Mouse (Mus musculus): ENCODE results near the gene Ppp1r14b. TPM values are rescaled to one million over a fixed set of nuclear protein-coding genes. Genes with fewer than 3 reads are reported as not detected.

Gene Ppp1r14b
- polyA plus RNA-seq, 1 experiment from 2014 or later = 255 TPM

DNA sequence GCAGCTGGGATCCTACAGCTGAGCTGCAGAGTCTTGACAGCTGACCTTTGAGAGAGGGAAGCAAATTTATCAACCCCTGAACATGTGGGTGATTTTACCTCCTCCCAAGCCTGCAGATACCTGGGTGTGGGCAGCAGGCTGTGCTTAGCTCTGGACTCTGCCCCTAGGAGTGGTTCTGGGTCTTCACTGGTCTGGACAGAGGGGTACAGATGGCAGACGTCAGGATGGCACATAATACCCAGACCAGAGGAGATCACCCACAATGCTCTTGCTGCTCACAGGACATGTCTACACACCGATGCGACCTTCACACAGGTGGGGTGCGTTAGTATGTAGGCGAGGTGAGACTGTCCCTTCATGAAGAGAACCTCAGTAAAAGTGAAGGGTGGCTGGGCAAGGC, 25.2 kb upstream of the Ppp1r14b start:
- H3K27ac ChIP-seq = 0 out of 2 replicates have a peak overlapping the region, but pooled peaks have one; percentile 23
- H3K9me3 ChIP-seq = no peaks in the 10 kb centered on the region
- H3K4me2 ChIP-seq (replicated peaks) = no peak overlapping the region
- 87% methylated on average over 5 of the region's 5 CpGs for WGBS
- H3K9ac ChIP-seq = 0 out of 2 replicates have a peak overlapping the region, but pooled peaks have one; percentile 77
- H3K27me3 ChIP-seq = no peaks in the 10 kb centered on the region
- ATAC-seq (ENCODE audit: insufficient number of reproducible peaks, insufficient read depth, low FRiP score, low TSS enrichment) = no peak
- peaks cover 16% of the 10 kb centered on the region for H3K4me1 ChIP-seq
- H3K4me3 ChIP-seq = peak overlapping the region; percentile 61; the same call in 1 of the 2 replicates
- peaks cover 22% of the 10 kb centered on the region for H3K36me3 ChIP-seq

DNA sequence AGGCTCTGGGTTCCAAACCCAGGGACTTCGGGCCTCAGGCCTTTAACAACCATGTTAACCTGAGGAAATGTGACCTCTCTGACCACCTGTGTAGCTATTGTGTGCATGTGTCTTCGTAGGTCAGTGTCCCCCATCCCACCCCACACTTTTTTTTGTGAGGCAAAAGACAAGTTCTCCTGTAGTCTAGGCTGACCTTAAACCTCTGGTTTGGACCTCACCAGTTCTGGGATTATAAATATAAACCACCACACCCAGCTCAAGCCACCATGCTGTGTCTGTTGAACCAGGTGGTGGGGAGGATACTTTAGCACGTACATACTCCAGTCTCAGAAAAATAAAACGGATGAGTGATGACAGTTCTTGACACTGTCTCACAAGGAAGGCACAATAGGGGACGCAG, 24.8 kb upstream of the Ppp1r14b start:
- Histone ChIP-seq H3K9me3 (no peaks in the 10 kb centered on the region), H3K27me3 (no peaks in the 10 kb centered on the region), H3K27ac (0 out of 2 replicates have a peak overlapping the region, but pooled peaks have one; percentile 23), H3K4me3 (peak overlapping the region; percentile 61), H3K4me2 (replicated peaks) (peak overlapping the region; percentile 93), H3K36me3 (peaks cover 26% of the 10 kb centered on the region), H3K9ac (peak overlapping the region; percentile 77), H3K4me1 (peaks cover 16% of the 10 kb centered on the region)
- 56% methylated on average over 5 of the region's 5 CpGs for WGBS
- ATAC-seq (ENCODE audit: insufficient number of reproducible peaks, insufficient read depth, low FRiP score, low TSS enrichment) = no peak

DNA sequence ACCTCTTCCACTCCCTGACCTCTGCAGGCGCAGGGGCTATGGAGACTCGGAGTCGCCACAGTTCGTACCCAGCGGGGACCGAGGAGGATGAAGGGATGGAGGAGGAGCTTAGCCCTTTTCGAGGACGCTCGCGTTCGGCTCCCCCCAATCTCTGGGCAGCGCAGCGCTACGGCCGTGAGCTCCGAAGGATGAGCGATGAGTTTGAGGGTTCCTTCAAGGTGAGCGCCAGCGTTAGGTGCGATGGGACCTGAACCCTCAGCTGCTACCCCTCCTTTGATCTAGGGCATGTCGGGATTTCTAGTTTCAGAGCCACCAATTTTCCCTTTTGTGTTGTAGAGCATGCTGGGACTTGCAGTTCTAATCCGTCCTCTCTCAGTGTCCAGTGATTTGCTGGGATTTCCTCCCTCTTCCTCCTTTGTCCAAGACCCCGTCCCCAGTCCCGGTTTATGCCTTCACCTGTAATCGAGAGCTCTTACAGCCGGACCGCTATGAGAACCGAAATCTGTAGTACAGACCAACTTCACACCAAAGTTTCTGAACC, 24.1 kb upstream of the Ppp1r14b start:
- H3K9ac ChIP-seq = peak overlapping the region; percentile 77
- H3K4me3 ChIP-seq = peak overlapping the region; percentile 61
- H3K9me3 ChIP-seq = no peaks in the 10 kb centered on the region
- under 1% methylated on average over 28 of the region's 28 CpGs for WGBS
- H3K4me2 ChIP-seq (replicated peaks) = peak overlapping the region; percentile 93
- ATAC-seq (ENCODE audit: insufficient number of reproducible peaks, insufficient read depth, low FRiP score, low TSS enrichment) = peak; percentile 61
- peak overlapping the region; percentile 98 for H3K27ac ChIP-seq
- peaks cover 32% of the 10 kb centered on the region for H3K36me3 ChIP-seq
- no peaks in the 10 kb centered on the region for H3K27me3 ChIP-seq
- peaks cover 16% of the 10 kb centered on the region for H3K4me1 ChIP-seq

DNA sequence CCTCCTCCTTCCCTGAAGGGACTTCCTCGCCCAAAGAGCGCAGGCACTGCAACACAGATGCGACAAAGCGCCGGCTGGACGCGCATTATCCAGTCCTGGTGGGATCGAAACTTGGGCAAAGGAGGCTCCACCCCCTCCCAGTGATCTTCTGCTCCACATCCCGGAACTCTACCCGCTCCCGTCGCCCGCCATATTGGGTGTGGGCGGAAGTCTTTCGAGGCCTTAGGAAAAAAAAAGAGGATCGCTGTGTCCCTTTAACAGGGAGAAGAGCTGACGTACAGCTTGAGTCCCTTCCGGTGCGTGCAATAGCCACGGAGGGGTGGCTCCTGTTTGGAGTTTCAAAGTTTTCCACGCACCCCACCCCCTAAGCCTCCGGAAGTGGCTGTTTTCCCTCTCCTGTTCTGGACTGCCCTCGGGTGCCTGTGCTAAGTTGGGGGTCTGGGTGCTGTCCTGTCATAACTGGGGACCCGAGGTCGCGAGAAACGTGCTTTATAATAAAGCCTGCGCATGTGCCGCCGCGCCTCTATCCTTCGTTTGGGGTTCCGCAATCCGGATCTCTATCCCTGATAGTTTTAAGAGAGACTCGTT, 23.3 kb upstream of the Ppp1r14b start:
- peak; percentile 77 for ATAC-seq (ENCODE audit: insufficient number of reproducible peaks, insufficient read depth, low FRiP score, low TSS enrichment)
- WGBS = under 1% methylated on average over 35 of the region's 35 CpGs
- Histone ChIP-seq H3K4me3 (peak overlapping the region; percentile 61), H3K27ac (peak overlapping the region; percentile 98), H3K9me3 (no peaks in the 10 kb centered on the region), H3K9ac (peak overlapping the region; percentile 77), H3K4me1 (peaks cover 16% of the 10 kb centered on the region), H3K4me2 (replicated peaks) (peak overlapping the region; percentile 93), H3K36me3 (peaks cover 32% of the 10 kb centered on the region), H3K27me3 (no peaks in the 10 kb centered on the region)

DNA sequence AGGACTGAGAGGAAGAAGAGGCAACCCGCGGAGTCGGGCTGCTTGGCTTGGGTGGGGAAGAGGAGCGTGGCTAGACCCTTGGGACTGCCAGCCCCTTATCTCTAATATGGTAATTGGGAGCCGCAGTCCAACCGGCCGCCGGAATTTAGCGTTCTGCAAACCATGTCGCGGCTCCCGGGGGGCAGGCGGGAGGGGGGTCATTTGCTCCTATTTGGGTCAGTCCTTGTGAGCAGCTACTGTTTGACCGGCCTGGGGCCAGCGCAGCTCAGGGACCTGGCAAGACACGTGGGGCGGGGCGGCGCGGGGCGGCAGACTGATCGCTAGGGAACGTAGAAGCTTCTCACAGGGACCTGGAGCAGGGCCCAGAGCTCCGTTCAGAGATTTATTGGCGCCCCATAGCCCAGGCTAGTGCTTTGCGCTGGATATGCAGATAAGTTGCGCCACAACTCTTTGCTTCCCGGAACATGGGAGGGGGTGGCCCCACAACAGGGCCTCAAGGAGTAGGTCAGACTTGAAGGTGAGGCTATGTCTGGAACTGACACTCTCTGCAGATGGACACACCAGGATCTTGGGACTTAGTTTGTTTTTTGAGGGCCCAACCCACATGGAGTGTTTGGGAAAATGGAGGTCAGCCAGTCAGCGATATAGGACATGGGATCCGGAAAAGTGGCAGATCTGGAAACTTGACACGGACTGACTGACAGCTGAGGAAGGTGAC, 22.6 kb upstream of the Ppp1r14b start:
- 2% methylated on average over 31 of the region's 31 CpGs for WGBS
- Histone ChIP-seq H3K27ac (peak overlapping the region; percentile 98), H3K4me2 (replicated peaks) (peak overlapping the region; percentile 93), H3K4me1 (peaks cover 16% of the 10 kb centered on the region), H3K9ac (peak overlapping the region; percentile 77), H3K27me3 (no peaks in the 10 kb centered on the region), H3K9me3 (no peaks in the 10 kb centered on the region), H3K4me3 (peak overlapping the region; percentile 61), H3K36me3 (peaks cover 36% of the 10 kb centered on the region)
- no peak for ATAC-seq (ENCODE audit: insufficient number of reproducible peaks, insufficient read depth, low FRiP score, low TSS enrichment)

DNA sequence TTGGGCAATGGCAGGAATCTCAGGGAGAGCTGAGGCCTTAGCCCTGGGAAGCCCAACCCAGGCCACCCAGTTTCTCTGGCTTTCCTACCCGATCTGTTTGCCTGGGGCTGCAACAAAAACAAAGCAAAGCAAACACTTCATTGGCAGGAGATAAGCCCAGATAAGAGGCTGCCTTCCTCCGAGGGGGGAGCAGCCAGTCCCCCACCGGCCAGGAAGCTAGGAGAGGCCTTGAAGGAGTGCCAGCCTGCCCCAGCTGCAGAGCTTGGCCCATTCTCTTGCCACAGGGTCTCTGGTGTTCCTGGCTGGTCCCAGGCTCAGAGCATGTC, 22.1 kb upstream of the Ppp1r14b start:
- Histone ChIP-seq H3K27me3 (no peaks in the 10 kb centered on the region), H3K36me3 (peaks cover 41% of the 10 kb centered on the region), H3K4me3 (peak overlapping the region; percentile 61), H3K27ac (peak overlapping the region; percentile 98; the same call in 1 of the 2 replicates), H3K4me2 (replicated peaks) (peak overlapping the region; percentile 93), H3K4me1 (peaks cover 16% of the 10 kb centered on the region), H3K9me3 (no peaks in the 10 kb centered on the region), H3K9ac (peak overlapping the region; percentile 77; the same call in 1 of the 2 replicates)
- WGBS = 10% methylated on average over 3 of the region's 3 CpGs
- ATAC-seq (ENCODE audit: insufficient number of reproducible peaks, insufficient read depth, low FRiP score, low TSS enrichment) = no peak

DNA sequence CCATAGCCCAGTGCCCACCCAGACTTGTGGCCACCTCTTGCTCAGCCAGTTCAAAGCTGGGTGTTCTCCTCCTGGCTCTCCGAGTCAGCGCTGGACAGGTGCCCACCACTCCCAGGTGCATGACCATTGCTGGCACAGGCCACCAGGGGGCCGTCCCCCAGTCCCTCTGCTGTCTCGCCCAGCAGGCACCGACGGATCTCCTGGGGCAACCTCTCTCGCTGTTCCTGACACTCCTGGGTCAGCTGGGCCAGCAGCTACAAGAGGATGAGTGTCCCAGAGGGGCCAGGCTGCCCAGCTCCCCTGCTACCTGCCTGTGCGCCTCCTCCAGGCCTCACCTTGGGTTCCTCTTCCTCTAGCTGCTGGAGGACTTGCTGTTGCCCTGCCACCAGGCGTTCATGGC, 20.7 kb upstream of the Ppp1r14b start:
- Histone ChIP-seq H3K9me3 (no peaks in the 10 kb centered on the region), H3K4me3 (no peak overlapping the region), H3K9ac (no peak overlapping the region), H3K27me3 (no peaks in the 10 kb centered on the region), H3K27ac (no peak overlapping the region), H3K36me3 (peaks cover 50% of the 10 kb centered on the region), H3K4me1 (peaks cover 16% of the 10 kb centered on the region), H3K4me2 (replicated peaks) (no peak overlapping the region)
- no peak for ATAC-seq (ENCODE audit: insufficient number of reproducible peaks, insufficient read depth, low FRiP score, low TSS enrichment)
- WGBS = 67% methylated on average over 9 of the region's 9 CpGs

DNA sequence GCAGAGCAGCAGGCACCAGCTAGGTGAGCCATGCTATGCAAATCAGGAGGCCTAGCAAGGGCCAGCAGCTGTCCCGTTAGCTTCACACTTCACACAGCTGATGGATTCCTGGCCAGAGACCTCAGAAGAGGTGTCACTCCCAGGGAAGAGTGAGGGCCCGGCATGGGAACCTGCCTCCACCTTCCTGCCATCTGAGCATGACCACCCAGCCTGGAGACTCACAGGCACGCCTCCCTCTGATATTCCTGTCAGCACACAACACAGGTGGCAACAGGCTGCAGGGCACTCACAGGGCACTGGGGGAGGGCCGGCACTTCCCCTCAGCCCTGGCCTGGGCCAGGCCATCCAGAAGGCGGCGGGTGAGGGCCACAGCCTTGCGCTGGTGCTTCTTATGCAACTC, 19.3 kb upstream of the Ppp1r14b start:
- ATAC-seq (ENCODE audit: insufficient number of reproducible peaks, insufficient read depth, low FRiP score, low TSS enrichment) = no peak
- H3K36me3 ChIP-seq = peaks cover 64% of the 10 kb centered on the region
- H3K9ac ChIP-seq = no peak overlapping the region; the same call in 1 of the 2 replicates
- H3K4me3 ChIP-seq = no peak overlapping the region
- H3K4me2 ChIP-seq (replicated peaks) = no peak overlapping the region
- H3K27me3 ChIP-seq = no peaks in the 10 kb centered on the region
- no peaks in the 10 kb centered on the region for H3K9me3 ChIP-seq
- WGBS = 85% methylated on average over 7 of the region's 7 CpGs
- peaks cover 10% of the 10 kb centered on the region for H3K4me1 ChIP-seq
- H3K27ac ChIP-seq = no peak overlapping the region

DNA sequence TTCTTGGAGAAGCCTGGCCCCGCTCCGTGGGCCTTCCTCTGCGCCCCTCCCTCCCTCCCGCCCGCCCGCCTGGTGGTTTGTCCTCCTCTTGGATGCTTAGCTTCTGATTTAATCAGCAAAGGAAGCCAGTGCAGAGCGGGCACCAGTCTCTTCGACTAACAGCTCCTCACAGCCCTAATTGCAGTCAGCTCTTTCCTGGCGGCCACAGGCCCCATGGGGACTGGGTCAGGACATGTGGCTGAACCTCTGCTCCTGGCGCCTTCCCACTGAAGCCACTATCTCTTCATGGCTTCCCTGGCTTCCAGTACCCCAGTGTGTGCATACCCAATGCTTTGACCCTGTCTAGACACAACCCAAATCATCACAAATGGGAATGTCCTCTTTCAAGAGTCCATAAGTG, 18.3 kb upstream of the Ppp1r14b start:
- H3K27me3 ChIP-seq = no peaks in the 10 kb centered on the region
- no peak overlapping the region for H3K9ac ChIP-seq
- H3K27ac ChIP-seq = no peak overlapping the region
- H3K4me2 ChIP-seq (replicated peaks) = no peak overlapping the region
- ATAC-seq (ENCODE audit: insufficient number of reproducible peaks, insufficient read depth, low FRiP score, low TSS enrichment) = no peak
- no peak overlapping the region for H3K4me3 ChIP-seq
- WGBS = 82% methylated on average over 10 of the region's 10 CpGs
- H3K4me1 ChIP-seq = peaks cover 10% of the 10 kb centered on the region
- H3K9me3 ChIP-seq = no peaks in the 10 kb centered on the region
- peaks cover 67% of the 10 kb centered on the region for H3K36me3 ChIP-seq

DNA sequence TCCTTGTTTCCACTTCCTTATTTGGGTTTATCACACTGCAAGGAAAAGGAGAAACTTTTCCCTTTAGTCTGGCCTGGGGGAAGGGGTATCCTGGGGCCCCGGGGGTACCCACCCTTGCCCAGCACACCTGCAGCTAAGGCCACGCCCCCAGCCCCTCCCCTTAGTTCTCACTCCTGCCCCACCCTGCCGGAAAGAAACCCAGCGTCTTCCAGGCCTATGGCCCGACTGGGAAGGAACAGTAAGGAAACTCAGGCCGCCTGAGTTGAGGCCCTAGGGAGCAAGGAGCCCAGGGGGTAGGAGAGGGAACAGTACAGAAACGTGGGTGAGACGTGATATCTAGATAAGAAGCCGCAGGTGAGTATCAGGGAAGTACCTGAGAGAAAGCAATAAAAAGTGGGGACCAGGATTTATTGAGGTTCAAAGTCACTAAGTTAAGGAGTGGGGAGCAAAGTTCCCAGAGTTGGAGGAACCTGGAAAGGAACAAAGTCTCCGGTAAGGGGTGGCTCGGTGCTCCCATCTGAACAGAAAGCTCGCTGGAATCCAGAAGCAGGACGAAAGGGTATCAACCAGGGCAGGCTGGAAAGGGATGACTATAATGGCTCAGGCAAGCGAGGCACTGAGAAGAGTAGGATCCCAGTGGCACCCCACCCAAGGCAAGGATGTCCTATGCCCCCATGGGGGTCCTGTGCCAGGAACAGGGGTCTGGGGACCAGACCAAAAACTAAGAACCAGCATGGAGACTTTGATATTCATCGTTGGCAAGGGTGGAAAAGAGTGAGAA, 6.1 kb upstream of the Ppp1r14b start:
- peaks cover 34% of the 10 kb centered on the region for H3K4me1 ChIP-seq
- WGBS = 11% methylated on average over 15 of the region's 15 CpGs
- H3K36me3 ChIP-seq = peaks cover 29% of the 10 kb centered on the region
- no peaks in the 10 kb centered on the region for H3K27me3 ChIP-seq
- no peak for ATAC-seq (ENCODE audit: insufficient number of reproducible peaks, insufficient read depth, low FRiP score, low TSS enrichment)
- H3K4me3 ChIP-seq = peak overlapping the region; percentile 58
- peak overlapping the region; percentile 66 for H3K9ac ChIP-seq
- no peaks in the 10 kb centered on the region for H3K9me3 ChIP-seq
- H3K4me2 ChIP-seq (replicated peaks) = peak overlapping the region; percentile 54
- no peak overlapping the region for H3K27ac ChIP-seq

DNA sequence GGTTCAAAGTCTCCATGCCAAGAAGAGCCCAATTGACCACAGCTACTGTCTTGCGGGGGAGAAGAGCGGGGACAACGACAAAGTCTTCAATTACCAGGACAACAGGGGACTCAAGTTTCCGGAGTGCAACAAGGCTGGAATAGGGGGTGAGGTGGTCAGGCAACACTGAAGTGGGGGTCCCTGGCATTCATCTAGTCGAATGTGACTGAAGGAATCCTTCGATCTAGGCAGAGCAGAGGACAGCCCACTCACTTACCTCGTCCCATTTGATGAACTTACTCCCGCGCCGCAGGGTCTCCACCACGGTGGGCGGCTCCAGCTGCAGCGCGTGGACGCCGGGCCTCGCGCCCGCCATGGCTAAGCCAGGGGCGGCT, 5.5 kb upstream of the Ppp1r14b start:
- Histone ChIP-seq H3K27me3 (no peaks in the 10 kb centered on the region), H3K4me3 (peak overlapping the region; percentile 58), H3K9ac (peak overlapping the region; percentile 66), H3K27ac (0 out of 2 replicates have a peak overlapping the region, but pooled peaks have one; percentile 24), H3K9me3 (no peaks in the 10 kb centered on the region), H3K36me3 (peaks cover 24% of the 10 kb centered on the region), H3K4me2 (replicated peaks) (peak overlapping the region; percentile 54), H3K4me1 (peaks cover 34% of the 10 kb centered on the region)
- under 1% methylated on average over 20 of the region's 20 CpGs for WGBS
- ATAC-seq (ENCODE audit: insufficient number of reproducible peaks, insufficient read depth, low FRiP score, low TSS enrichment) = no peak

Measured in embryonic facial prominence, embryonic 12.5 days (tissue).